Mouse (Mus musculus): ENCODE data around the gene Cep104. TPM values are rescaled to one million over a fixed set of nuclear protein-coding genes. Genes with fewer than 3 reads are reported as not detected.
A peak's percentile ranks its signal among the peaks of the same experiment; 100 is the strongest.

Gene Cep104
- polyA plus RNA-seq, 1 experiment from 2014 or later = 11.6 TPM

DNA sequence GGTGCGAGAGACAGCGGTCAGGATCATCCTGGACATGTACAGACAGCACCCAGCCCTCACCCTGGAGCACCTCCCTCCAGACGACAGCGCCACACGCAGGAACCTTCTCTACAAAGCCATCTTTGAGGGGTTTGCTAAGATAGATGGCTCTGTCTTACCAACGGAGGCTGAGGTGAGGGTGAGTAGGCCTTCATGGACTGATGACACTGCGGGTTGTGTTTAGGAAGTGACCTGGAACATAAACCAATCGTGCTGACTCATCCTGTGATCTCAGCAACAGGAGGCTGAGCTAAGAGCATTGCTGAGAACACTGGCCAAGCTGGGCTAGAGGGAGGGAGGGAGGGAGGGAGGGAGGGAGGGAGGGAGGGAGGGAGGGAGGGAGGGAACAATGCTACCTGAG lies 18.5 kb downstream of the Cep104 start:
- H3K9ac ChIP-seq = no peak overlapping the region
- H3K4me1 ChIP-seq (replicated peaks) = no peaks in the 10 kb centered on the region
- peaks cover 80% of the 10 kb centered on the region for H3K36me3 ChIP-seq
- no peaks in the 10 kb centered on the region for H3K9me3 ChIP-seq (replicated peaks)
- no peak overlapping the region for H3K4me2 ChIP-seq
- no peak for ATAC-seq (replicated peaks; ENCODE audit: insufficient number of reproducible peaks, insufficient read depth, low FRiP score, low read depth)
- H3K27me3 ChIP-seq = no peaks in the 10 kb centered on the region
- 85% methylated on average over 8 of the region's 8 CpGs for WGBS
- no peak overlapping the region for H3K4me3 ChIP-seq
- H3K27ac ChIP-seq = no peak overlapping the region

DNA sequence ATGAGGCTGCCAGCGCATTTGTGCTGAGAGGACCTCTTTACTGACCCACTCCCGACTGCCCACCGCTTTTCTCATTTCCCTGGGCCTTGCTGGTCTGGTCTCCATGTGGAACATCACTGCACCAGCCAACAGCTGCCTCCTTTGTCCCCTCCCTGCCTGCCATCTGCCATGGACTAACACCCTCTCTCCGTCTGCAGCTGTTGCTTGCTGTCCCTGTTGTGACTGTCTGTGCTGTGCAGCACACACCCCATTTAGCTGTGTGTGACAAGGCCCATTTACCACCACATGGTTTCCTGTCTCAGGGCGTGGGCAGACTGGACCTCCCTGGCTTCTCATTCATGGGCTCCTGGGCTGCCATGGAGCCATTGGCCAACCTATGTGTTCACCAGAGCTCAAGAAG lies 30.5 kb downstream of the Cep104 start:
- H3K4me2 ChIP-seq = no peak overlapping the region
- no peak overlapping the region for H3K4me3 ChIP-seq
- H3K4me1 ChIP-seq (replicated peaks) = no peaks in the 10 kb centered on the region
- H3K9me3 ChIP-seq (replicated peaks) = no peaks in the 10 kb centered on the region
- ATAC-seq (replicated peaks; ENCODE audit: insufficient number of reproducible peaks, insufficient read depth, low FRiP score, low read depth) = no peak
- 85% methylated on average over 5 of the region's 5 CpGs for WGBS
- H3K36me3 ChIP-seq = peaks cover 21% of the 10 kb centered on the region; the same call in 1 of the 2 replicates
- H3K27me3 ChIP-seq = no peaks in the 10 kb centered on the region
- no peak overlapping the region for H3K27ac ChIP-seq
- H3K9ac ChIP-seq = no peak overlapping the region

DNA sequence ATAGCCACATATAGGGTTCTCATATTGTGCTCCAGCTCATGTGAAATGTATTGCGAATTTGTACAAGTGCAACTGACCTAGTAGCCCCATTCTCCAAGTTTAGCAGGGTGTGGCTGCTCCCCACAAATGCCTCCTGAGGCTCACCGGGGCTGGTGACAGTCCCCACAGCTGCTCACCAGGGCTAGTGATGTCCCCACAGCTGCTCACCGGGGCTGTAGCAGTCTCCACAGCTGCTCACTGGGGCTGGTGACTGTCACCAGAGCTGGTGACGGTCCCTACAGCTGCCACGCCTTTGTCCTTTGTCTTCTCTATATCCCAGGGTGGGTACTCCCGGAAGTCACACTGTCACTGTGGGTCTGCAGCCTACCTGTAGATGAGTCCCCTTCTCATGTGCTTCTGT lies 31.3 kb downstream of the Cep104 start:
- Histone ChIP-seq H3K27me3 (no peaks in the 10 kb centered on the region), H3K4me1 (replicated peaks) (0 out of 2 replicates have a peak, but pooled peaks cover 5% of the 10 kb centered on the region), H3K4me2 (no peak overlapping the region), H3K9me3 (replicated peaks) (no peaks in the 10 kb centered on the region), H3K27ac (no peak overlapping the region), H3K4me3 (no peak overlapping the region), H3K36me3 (peaks cover 21% of the 10 kb centered on the region; the same call in 1 of the 2 replicates), H3K9ac (no peak overlapping the region)
- WGBS = 89% methylated on average over 6 of the region's 6 CpGs
- no peak for ATAC-seq (replicated peaks; ENCODE audit: insufficient number of reproducible peaks, insufficient read depth, low FRiP score, low read depth)

DNA sequence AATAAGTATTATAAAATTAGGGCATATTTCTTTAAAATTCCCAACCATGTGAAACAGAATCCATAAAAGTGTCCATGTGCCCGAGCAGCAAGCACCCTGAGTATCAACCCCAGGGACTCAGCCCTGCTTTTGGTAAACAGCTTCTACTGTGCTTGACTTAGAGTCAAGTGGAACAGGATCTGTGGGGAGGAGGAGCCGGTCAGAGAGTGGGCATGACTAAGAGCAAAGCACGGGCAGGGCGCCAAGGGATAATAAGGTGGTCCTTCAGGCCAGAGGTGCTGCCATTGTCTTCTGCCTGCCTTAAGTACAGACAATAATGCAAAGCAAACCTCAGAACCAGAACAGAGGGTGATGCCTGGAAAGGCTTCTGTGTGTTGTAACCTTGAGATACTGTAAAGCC lies 32.8 kb downstream of the Cep104 start:
- Histone ChIP-seq H3K4me1 (replicated peaks) (peaks cover 11% of the 10 kb centered on the region), H3K4me3 (no peak overlapping the region), H3K9ac (no peak overlapping the region), H3K9me3 (replicated peaks) (no peaks in the 10 kb centered on the region), H3K4me2 (no peak overlapping the region), H3K27me3 (no peaks in the 10 kb centered on the region), H3K36me3 (peaks cover 21% of the 10 kb centered on the region; the same call in 1 of the 2 replicates), H3K27ac (no peak overlapping the region)
- no peak for ATAC-seq (replicated peaks; ENCODE audit: insufficient number of reproducible peaks, insufficient read depth, low FRiP score, low read depth)
- 60% methylated on average over 4 of the region's 4 CpGs for WGBS

DNA sequence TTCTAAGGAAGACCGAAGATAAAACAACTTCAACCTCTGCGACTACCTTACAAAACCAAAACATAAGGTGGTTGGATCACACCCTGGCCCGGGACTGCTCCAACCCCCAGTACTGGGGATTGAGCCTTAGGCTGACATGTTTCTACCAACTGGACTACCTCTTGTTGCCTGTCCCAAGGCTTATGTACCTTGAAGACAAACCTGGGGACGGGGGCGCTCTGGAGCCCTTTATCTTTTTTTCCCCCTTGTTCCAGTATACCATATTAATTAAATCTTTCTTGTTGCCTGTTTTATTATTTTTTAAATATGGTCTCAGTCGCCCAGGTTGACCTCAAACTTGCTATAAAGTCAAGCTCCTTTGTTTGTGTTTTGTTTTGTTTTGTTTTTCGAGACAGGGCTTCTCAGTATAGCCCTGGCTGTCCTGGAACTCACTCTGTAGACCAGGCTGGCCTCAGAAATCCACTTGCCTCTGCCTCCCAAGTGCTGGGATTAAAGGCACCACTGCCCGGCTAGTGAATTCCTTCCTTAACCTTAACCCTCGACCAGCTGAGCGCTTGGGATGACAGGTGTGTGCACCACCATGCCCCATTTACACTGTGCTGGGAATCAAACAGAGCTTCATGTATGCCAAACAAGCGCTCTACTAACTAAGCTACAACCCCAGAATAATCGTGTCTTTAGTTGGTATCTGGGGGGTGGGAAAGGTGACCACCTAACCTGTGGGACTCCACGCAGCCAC lies 36.1 kb downstream of the Cep104 start:
- Histone ChIP-seq H3K27ac (peak overlapping the region; percentile 57; the same call in 1 of the 2 replicates), H3K4me2 (peak overlapping the region; percentile 96), H3K9me3 (replicated peaks) (no peaks in the 10 kb centered on the region), H3K4me3 (peak overlapping the region; percentile 76), H3K9ac (peak overlapping the region; percentile 87), H3K36me3 (peaks cover 14% of the 10 kb centered on the region; the same call in 1 of the 2 replicates), H3K4me1 (replicated peaks) (peaks cover 25% of the 10 kb centered on the region), H3K27me3 (no peaks in the 10 kb centered on the region)
- no peak for ATAC-seq (replicated peaks; ENCODE audit: insufficient number of reproducible peaks, insufficient read depth, low FRiP score, low read depth)
- WGBS = 29% methylated on average over 13 of the region's 13 CpGs

DNA sequence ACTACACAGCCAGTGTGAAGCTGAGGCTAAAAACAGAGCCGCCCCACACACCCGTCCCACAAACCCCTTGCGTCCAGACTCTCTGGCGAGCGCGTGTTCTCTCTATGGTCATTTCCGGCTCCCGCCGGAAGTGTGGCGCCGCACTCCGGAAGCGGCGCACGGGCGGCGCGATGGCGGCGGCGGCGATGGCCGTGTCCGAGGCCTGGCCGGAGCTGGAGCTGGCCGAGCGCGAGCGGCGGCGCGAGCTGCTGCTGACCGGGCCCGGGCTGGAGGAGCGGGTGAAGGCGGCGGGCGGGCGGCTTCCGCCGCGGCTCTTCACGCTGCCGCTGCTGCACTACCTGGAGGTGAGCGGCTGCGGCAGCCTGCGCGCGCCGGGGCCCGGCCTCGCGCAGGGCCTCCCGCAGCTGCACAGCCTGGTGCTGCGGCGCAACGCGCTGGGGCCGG lies 36.7 kb downstream of the Cep104 start, which contains the start of gene Lrrc47:
Gene Lrrc47, plus strand, starts transcription at position 86 of the 444 bp plus-strand sequence.
- peak within 1 kb of the TSS; percentile 96 for H3K4me2 ChIP-seq
- ATAC-seq (replicated peaks; ENCODE audit: insufficient number of reproducible peaks, insufficient read depth, low FRiP score, low read depth) = peak; percentile 94
- peak within 1 kb of the TSS; percentile 76 for H3K4me3 ChIP-seq
- peaks cover 14% of the 10 kb centered on the region for H3K36me3 ChIP-seq
- H3K4me1 ChIP-seq (replicated peaks) = peaks cover 25% of the 10 kb centered on the region
- peak within 1 kb of the TSS; percentile 57 for H3K27ac ChIP-seq
- peak within 1 kb of the TSS; percentile 87 for H3K9ac ChIP-seq
- under 1% methylated on average over 54 of the region's 59 CpGs for WGBS
- H3K9me3 ChIP-seq (replicated peaks) = no peaks in the 10 kb centered on the region
- H3K27me3 ChIP-seq = no peaks in the 10 kb centered on the region

DNA sequence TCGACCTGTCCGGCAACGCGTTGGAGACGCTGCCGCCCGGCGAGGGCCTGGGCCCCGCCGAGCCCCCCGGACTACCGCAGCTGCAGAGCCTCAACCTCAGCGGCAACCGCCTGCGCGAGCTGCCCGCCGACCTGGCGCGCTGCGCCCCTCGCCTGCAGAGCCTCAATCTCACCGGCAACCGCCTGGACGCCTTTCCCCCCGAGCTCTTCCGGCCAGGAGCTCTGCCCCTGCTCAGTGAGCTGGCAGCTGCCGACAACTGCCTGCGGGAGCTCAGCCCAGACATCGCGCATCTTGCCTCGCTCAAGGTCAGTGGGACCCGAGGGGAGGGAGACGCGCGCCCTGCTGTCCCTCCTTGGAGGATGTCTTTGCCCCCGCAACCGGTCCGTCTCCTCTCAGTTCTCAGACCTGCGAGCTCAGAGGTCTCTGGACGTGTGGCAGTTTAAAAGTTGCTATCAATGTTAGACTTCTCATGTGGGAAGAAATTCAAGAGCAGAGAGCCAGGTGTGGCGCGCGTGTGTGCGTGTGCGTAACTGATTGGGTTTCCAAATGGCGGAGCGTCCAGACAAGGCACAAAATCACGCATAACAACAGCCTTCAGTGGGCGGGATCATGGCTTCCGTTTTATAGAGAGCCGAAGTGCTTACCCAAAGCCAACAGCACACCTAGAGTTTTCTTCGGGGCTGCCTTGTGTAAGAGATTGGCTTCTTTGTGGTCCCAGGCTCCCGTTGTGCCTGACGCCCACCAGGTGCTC lies 37.3 kb downstream of the Cep104 start:
- peaks cover 18% of the 10 kb centered on the region for H3K36me3 ChIP-seq
- H3K4me3 ChIP-seq = peak overlapping the region; percentile 76
- peaks cover 25% of the 10 kb centered on the region for H3K4me1 ChIP-seq (replicated peaks)
- peak overlapping the region; percentile 87 for H3K9ac ChIP-seq
- H3K4me2 ChIP-seq = peak overlapping the region; percentile 96
- no peaks in the 10 kb centered on the region for H3K27me3 ChIP-seq
- no peak for ATAC-seq (replicated peaks; ENCODE audit: insufficient number of reproducible peaks, insufficient read depth, low FRiP score, low read depth)
- under 1% methylated on average over 50 of the region's 55 CpGs for WGBS
- peak overlapping the region; percentile 57 for H3K27ac ChIP-seq
- H3K9me3 ChIP-seq (replicated peaks) = no peaks in the 10 kb centered on the region

DNA sequence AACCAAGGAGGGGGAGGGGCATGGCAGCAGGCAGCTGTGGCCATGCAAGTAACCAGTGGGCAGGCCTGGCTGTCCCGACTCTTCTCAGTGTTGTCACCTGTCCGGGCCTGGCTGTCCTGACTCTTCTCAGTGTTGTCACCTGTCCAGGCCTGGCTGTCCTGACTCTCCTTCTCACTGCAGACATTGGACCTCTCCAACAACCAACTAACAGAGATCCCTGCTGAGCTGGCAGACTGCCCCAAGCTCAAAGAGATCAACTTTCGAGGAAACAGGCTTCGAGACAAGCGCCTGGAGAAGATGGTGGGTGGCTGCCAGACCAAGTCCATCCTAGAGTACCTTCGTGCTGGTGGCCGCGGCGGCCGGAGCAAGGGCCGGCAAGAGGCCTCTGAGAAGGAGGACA lies 40.5 kb downstream of the Cep104 start:
- Histone ChIP-seq H3K36me3 (peaks cover 47% of the 10 kb centered on the region), H3K9me3 (replicated peaks) (no peaks in the 10 kb centered on the region), H3K27ac (no peak overlapping the region), H3K4me1 (replicated peaks) (peaks cover 25% of the 10 kb centered on the region), H3K4me3 (no peak overlapping the region), H3K27me3 (no peaks in the 10 kb centered on the region), H3K4me2 (no peak overlapping the region), H3K9ac (no peak overlapping the region)
- no peak for ATAC-seq (replicated peaks; ENCODE audit: insufficient number of reproducible peaks, insufficient read depth, low FRiP score, low read depth)
- WGBS = 87% methylated on average over 11 of the region's 11 CpGs

DNA sequence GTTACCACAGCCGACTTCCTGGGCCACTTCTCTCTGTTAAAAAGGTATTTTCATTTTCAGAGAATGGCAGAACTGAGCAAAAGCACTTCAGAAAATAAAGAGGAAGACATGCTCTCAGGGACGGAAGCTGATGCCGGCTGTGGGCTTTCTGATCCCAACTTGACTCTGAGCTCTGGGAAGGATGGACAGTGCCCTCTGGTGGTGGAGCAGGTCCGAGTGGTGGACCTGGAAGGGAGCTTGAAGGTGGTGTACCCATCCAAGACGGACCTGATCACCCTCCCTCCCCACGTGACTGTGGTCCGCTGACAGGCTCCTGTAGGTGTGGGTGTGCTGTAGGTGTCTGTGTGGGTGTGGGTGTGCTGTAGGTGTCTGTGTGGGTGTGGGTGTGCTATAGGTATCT lies 44.6 kb downstream of the Cep104 start:
- H3K4me1 ChIP-seq (replicated peaks) = peaks cover 28% of the 10 kb centered on the region
- peaks cover 59% of the 10 kb centered on the region for H3K36me3 ChIP-seq
- H3K4me2 ChIP-seq = no peak overlapping the region
- 70% methylated on average over 7 of the region's 7 CpGs for WGBS
- H3K4me3 ChIP-seq = no peak overlapping the region
- H3K9ac ChIP-seq = no peak overlapping the region
- no peak overlapping the region for H3K27ac ChIP-seq
- no peak for ATAC-seq (replicated peaks; ENCODE audit: insufficient number of reproducible peaks, insufficient read depth, low FRiP score, low read depth)
- H3K9me3 ChIP-seq (replicated peaks) = no peaks in the 10 kb centered on the region
- H3K27me3 ChIP-seq = 0 out of 2 replicates have a peak, but pooled peaks cover 2% of the 10 kb centered on the region

DNA sequence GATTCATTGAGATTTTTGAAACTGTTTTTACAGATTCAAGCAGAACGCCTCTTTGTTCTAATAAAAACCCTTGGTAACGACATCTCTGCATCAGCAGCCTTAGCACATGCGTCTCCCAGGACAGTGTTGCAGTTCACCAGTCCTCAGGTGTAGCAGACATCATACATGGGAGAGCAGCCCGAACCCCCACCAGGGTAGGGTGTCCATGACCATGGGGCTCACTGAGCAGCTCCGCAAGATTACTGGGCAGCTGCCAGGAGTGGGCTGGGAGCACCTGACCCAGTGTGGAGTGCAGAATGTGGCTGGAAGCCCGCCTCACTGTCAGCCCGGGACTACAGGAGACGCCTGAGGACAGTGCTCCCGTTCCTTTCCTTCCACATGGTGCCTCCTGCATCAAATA lies 46.4 kb downstream of the Cep104 start:
- H3K27ac ChIP-seq = no peak overlapping the region
- no peak overlapping the region for H3K4me2 ChIP-seq
- no peak for ATAC-seq (replicated peaks; ENCODE audit: insufficient number of reproducible peaks, insufficient read depth, low FRiP score, low read depth)
- peaks cover 49% of the 10 kb centered on the region for H3K36me3 ChIP-seq
- peaks cover 47% of the 10 kb centered on the region for H3K4me1 ChIP-seq (replicated peaks)
- H3K4me3 ChIP-seq = no peak overlapping the region
- no peak overlapping the region for H3K9ac ChIP-seq
- 0 out of 2 replicates have a peak, but pooled peaks cover 3% of the 10 kb centered on the region for H3K27me3 ChIP-seq
- no peaks in the 10 kb centered on the region for H3K9me3 ChIP-seq (replicated peaks)
- 78% methylated on average over 9 of the region's 9 CpGs for WGBS

DNA sequence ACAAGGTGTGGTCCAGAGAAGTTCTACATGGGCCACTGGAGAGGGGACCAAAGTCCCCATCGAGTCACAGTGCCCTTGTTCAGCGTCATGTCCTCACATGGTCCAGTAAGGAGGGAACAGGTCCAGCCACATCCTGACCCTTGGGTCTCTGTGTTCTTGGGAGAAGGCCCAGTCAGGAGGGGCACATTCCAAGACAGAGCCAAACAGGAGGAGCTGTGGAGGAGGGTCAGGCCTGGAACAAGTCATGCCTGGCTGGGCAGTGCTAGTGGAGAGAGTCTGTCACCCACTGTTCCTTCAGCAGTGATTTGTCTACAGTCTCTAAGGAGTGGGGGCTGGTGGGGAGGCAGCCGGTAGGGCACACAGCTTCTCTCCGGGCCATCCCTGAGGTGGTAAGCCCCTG lies 47.4 kb downstream of the Cep104 start:
- peaks cover 40% of the 10 kb centered on the region for H3K36me3 ChIP-seq

More for the DNA sequence above, 47.4 kb downstream of the Cep104 start:
- Histone ChIP-seq H3K27ac (peak overlapping the region; percentile 60), H3K4me1 (replicated peaks) (peaks cover 49% of the 10 kb centered on the region), H3K4me2 (no peak overlapping the region), H3K9ac (no peak overlapping the region), H3K27me3 (0 out of 2 replicates have a peak, but pooled peaks cover 7% of the 10 kb centered on the region), H3K4me3 (no peak overlapping the region), H3K9me3 (replicated peaks) (no peaks in the 10 kb centered on the region)
- WGBS = 68% methylated on average over 4 of the region's 4 CpGs
- no peak; the same call in 1 of the 2 replicates for ATAC-seq (replicated peaks; ENCODE audit: insufficient number of reproducible peaks, insufficient read depth, low FRiP score, low read depth)
